Mouse (Mus musculus) gastrocnemius, postnatal 4 days (tissue): ENCODE measurements at regions not wholly inside any gene's neighbourhood (a gene's known extent, or its start where the extent isn't known, plus 50 kb on each side); places are given as distances from the start of the nearest gene placed in this dataset.

Experiments
- DNase-seq, 2 experiments: peaks; one replicate each; pipeline ENCODE4 v3.0.0; 2021 to 2022; ENCODE audit warnings: low spot score in 2 of 2, mixed read lengths in 2 of 2

DNA sequence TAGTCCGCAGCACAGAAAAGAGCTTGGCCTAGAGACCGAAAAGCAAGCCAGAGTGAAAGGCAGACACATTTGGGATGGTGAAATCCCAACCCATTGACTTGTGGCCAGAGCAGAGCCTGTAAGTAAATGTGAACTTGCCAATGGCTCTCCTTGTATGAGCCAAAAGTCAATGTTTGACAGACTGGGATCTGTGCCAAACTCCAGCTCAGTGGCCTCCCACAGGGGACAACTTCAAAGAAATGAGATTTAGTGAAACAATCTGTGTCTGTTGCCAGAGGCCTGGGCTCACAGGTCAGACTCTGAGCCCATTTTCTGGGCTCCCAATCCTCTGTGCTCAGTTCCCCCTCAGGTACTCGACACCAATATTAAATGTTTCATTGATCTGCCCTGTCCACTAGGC, 274.9 kb downstream of the Gm11361 start:
- DNase-seq, result peak; percentile 25 to 53

DNA sequence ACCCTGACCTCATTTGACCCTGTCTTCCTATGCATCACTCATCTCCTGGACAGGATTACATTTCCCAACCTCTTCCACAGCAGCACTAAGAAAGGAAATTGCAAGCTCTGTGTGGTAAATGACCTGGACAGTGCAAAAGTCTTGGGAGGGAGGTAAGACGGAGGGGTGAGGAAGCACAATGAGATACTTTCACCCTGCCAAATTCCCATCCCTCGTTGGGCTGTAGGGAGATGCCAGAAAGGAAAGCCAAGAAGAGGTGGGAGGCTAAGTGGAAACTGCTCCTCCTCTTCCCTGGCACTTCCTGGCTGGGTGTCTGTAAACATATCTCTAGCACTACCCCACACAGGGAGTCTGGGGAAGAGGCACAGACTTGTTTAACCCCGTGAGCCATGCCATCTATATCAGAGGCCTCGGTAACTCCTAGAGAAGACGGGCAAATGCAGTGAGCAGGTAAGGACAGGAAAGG, 274.2 kb downstream of the Gm11361 start:
- no peak for DNase-seq

DNA sequence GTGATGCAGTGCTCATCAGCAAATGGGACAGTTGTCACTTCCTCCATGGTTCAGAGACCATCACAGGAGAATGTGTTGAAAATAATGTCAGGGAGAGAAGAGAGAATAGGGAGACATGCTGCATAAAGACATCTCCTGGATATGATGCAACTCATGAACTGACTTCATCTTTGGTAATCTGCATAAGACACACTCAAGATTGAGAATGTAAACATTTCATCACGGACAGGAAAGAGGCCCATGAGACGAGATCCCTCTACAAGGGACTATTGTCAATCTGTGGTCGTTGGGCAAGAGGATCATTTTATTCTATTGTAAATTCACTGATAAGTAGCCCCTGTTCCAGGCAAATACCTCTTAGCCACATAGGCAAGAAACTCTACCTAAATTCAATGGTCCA, 273.6 kb downstream of the Gm11361 start:
- no peak for DNase-seq

GRCm38 (mm10) chr13:28528898-28529511, 271.7 kb downstream of the Gm11361 start:
- DNase-seq, result no peak

DNA sequence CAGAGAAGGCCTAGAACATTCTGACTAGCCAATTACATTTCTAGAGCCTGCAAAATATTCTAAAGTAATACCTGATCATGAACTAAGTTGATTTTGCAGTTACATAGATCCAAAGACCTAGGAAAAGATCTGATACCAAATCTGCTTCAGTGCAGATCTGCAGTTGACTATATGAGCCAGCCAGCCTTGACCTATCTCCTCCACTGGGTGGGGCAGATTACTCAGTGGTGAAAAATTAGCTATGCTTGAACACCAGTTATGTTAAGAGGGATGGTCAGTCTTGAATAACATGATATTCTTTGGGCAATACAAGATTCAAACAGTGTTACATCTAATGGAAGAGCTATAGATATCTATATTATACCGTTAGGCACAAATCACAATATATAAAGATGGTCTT, 269.0 kb downstream of the Gm11361 start:
- DNase-seq, result no peak

DNA sequence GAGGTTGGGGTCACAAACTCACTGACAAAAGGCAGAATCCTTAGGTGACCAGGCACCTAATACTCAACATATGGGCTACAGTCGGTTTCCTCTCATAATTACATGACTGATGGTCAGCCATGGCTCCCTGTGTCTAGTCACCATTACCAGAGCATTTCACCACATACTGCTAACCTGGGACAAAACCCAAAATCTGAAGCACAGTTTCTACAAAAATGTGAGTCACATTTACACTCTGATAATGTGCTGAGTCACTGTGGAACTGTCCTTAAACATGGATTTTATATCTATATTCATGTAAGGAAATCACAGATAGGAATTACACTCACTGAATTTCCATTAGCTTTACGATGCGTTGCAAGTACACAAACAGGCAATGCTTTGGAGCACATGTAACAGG, 267.1 kb downstream of the Gm11361 start:
- no peak for DNase-seq

- no peak for DNase-seq
Measured at GRCm38 (mm10) chr13:28520127-28520482, 262.8 kb downstream of the Gm11361 start.

DNA sequence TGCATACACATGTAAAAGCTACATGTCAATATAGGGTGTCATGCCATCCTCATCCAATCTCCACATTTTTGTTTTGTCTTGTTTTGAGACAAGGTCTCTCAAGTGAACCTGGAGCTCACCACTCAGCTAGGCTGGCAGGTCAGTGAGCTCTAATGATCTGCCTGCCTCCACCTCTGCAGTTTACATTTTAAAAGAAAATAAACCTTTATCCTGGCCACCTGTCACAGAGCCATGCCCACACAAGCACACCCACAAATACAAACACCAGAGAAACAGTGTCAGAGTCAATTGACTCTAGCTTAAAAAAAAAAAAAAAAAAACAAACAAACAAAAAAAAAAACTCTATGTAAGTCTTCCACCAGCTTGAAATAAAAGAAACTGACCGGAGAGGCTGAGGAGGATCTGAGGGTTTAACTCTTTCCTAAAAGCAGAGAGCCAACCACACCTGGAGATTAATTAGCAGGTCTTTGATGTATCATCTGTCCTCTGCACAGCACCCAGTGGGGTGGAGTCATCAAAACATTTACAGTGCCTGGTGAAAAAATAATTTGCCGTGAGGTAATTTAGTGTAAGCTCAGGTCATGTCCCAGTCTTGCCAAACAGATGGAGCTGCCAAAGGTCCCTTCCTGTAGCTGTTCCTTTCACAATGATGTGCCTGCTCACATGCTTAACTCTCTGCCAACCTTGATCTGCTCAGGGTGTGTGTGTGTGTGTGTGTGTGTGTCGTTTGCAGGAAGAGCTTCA, 262.2 kb downstream of the Gm11361 start:
- no peak for DNase-seq

GRCm38 (mm10) chr13:28517161-28517560, 259.8 kb downstream of the Gm11361 start:
- no peak for DNase-seq

DNA sequence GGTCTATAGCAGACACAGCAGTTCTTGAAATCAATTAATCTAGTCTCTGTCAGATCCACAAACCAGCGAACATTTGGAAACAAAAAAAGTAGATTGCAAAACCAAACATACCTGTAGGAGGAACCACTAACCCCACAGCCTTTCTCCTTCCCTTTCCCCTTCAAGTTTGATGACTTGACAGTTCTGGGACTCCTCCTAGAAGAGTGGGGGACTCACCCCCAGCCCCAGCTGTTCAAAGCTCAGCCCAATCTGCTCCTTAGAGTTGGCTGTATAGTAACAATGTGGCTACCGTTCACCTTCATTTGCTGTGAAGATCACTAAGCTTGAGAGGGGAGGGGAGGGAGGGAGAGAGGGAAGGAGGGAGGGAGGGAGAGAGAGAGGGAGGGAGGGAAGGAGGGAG, 259.3 kb downstream of the Gm11361 start:
- DNase-seq, result no peak

DNA sequence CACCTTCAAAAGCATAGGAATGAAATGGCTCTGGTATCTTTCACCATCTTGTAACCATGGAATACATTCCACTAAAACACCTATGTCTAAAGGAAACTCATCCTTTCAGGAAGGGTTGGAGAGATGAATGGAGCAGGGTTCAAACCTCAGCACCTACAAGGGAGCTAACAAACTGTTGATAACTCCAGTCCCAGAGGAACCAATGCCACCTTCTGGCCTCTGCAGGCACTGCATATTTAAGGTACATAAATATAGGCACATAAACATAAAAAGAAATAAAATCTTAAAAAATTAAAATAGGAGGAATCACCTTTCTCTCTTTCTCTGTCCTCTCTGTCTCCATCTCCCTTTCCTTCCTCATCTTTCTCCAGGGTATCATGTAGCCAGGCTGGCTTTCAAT, 256.9 kb downstream of the Gm11361 start:
- no peak for DNase-seq

- DNase-seq, result no peak
Measured at GRCm38 (mm10) chr13:28513336-28513735, 256.0 kb downstream of the Gm11361 start.

DNA sequence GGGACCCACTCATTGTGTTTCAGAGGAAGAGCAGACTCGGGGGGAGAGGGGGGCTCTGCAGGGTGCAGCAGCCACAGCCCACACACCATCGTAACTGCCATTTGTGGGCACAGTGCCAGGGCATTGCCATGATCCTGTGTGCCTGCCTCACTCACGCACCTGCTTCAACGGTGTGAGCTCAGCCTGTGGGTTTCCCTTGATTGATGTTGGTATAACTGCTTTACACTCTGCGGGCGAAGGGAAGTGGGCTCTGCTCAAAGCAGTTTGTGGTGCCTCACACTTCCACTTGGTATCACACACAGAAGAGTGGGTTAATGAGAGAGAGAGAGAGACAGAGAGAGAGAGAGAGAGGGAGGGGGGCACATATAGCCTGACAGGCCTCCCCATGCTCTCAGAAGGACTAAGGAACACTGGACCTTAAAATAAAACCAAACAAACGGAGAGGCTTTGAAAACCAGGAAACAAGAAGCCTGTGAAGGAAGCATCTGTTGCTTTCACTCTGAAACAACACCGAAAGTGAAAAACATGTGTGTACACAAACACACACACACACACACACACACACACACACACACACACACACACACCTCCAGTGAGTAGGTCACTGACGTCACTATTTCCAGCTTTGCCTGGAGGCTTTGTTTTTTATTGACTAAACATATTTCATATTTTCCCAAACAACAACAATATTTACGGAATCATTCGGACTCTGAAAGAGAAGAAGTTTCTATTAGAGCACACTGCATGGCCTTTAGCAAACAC, 255.4 kb downstream of the Gm11361 start:
- DNase-seq, result no peak

DNA sequence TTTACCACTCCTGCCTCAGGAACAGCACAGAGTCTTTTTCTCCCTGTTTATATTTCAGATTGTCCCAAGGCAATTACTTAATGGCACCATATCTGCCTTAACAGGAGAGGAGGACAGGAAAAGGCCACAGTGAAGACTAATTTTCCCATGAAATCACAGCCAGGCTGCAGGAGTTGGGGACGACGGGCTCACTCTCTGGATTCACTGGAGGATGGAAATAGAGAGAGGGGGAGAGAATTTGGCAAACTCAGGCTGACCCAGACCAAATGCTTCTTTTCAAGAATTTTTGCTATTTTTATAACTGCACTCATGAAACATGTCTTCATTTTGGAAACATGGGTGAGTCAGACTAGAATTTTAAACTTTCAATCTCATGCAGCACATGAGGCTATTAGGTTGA, 250.9 kb downstream of the Gm11361 start:
- DNase-seq, result no peak

- no peak for DNase-seq
Measured at GRCm38 (mm10) chr13:28507783-28508182, 250.5 kb downstream of the Gm11361 start.

GRCm38 (mm10) chr13:28504340-28504739, 247.0 kb downstream of the Gm11361 start:
- DNase-seq, result no peak

- DNase-seq, result no peak
Measured at GRCm38 (mm10) chr13:28502171-28502570, 244.8 kb downstream of the Gm11361 start.

DNA sequence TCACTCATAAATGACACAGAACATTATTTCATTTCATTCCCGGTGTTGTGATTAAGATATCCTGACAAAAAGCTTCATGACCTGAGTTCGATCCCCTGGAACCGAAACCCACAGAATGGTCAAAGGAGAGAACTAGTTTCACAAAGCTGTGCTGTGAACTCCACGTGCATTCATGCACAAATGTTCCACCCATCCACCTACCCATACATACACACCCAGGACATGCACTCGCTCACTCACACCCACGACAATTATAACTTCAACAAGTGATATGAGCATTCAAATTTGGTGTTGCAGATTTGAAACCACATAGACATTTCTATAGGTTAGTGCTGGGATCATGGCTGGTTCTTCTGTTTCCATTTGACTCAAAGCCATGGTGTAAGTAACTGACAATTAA, 243.4 kb downstream of the Gm11361 start:
- DNase-seq, result no peak

DNA sequence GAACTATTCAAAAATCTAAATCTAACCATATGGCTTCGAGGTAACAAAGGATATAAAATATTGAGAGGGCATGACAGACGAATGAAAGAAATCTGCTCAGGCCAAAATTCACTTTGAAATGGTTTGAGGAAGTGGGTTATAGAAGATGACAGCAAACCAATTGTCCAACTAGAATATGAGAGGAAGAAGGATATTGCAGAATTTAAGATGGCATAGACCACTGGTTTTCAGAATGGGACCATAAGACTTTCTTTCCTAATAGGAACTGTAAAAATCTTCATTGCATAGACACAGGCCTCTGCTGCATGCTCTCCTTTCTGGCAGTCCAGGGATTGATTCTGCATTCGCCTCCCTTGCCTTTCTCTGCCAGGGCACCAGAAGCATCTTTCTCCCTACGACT, 240.2 kb downstream of the Gm11361 start:
- no peak for DNase-seq

- no peak for DNase-seq
Measured at GRCm38 (mm10) chr13:28492015-28492414, 234.7 kb downstream of the Gm11361 start.

DNA sequence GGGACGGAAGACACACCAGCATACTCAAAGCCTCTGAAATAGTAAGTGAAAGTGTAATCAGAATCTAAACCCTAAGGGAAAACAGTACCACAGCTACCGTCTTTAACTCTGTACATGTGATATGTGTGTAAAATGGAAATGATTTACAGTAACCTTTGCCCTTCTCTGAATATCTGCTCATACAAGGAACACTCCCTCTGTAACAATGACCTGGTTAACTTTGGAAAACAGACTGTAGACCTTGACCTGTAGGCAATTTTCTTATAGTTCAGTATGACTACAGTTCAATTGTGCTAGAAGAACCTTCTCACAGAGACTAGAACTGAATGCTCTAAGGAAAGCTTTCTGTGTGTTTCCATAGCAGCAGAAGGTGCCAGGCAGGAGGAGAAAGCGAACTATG, 226.4 kb downstream of the Gm11361 start:
- no peak for DNase-seq

GRCm38 (mm10) chr13:28481224-28481965, 224.1 kb downstream of the Gm11361 start:
- no peak for DNase-seq
